Mouse (Mus musculus) bone marrow, adult 2 months (tissue): ENCODE data around the gene Pir.

ENCODE experiments used
- CTCF ChIP-seq: fragments of 200-500 bp; IDR thresholded peaks from 2 replicates; pipeline ENCODE4 v1.5.1; 2011; ENCODE audit warnings: low read length, control low read depth; ENCODE audit not compliant: control insufficient read depth, insufficient read depth
- POLR2A ChIP-seq: fragments of 200-500 bp; IDR thresholded peaks from 2 replicates; pipeline ENCODE4 v1.6.1; 2011; ENCODE audit warnings: low read depth, mild to moderate bottlenecking, control low read depth, low read length, borderline replicate concordance; ENCODE audit not compliant: control insufficient read depth

DNA sequence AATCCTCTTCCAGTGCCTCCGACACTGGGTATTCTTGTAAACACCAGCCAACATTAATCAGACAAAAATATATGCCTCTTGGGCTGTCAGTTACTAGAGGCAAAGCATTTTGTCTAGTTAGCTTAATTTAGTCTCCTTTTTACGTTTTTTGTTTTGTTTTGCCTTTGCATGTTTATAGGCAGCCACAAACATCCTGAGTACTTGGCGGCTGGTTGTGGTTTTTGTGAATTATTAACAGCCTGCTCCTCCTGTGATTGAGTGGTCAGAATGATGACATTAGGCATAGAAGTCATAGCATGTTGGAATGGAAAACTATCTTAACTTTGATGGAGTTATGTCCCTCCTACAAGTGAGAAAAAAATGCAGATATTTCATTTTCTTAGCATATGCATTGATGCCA lies 101.4 kb downstream of the Pir start:
- TF ChIP-seq CTCF (no peak), POLR2A (no peak)
